Mouse (Mus musculus) cortical plate, adult 2 months (tissue): ENCODE measurements around the gene Scn1b. TPM values are rescaled to one million over a fixed set of nuclear protein-coding genes. Genes with fewer than 3 reads are reported as not detected.

Source experiments
- H3K27ac ChIP-seq: fragments of 200-500 bp; 2 replicates; pipeline ENCODE4 v1.5.1; 2012; ENCODE audit warnings: low read length, control low read depth, inconsistent platforms; ENCODE audit not compliant: insufficient read depth
- H3K4me1 ChIP-seq: fragments of 200-500 bp; 2 replicates; pipeline ENCODE4 v1.6.1; 2011; ENCODE audit warnings: low read length; ENCODE audit not compliant: control insufficient read depth, insufficient read depth
- H3K4me3 ChIP-seq: fragments of 200-500 bp; 2 replicates; pipeline ENCODE4 v1.5.1; 2011; ENCODE audit warnings: mild to moderate bottlenecking, low read length, control low read depth; ENCODE audit not compliant: insufficient read depth
- CTCF ChIP-seq: fragments of 200-500 bp; IDR thresholded peaks from 2 replicates; pipeline ENCODE4 v1.5.1; 2011; ENCODE audit warnings: mild to moderate bottlenecking, control low read depth, low read length; ENCODE audit not compliant: insufficient read depth; ENCODE audit errors: extremely low read depth
- POLR2A ChIP-seq: fragments of 200-500 bp; IDR thresholded peaks from 2 replicates; pipeline ENCODE4 v1.6.1; 2011; ENCODE audit warnings: mild to moderate bottlenecking, low read length, control low read depth; ENCODE audit not compliant: insufficient read depth; ENCODE audit errors: extremely low read depth
- polyA plus RNA-seq: library from polyadenylated mRNA; depleted of rRNA; stranded (reverse); fragments of >200 nt; gene quantifications from 2 replicates; pipeline ENCODE4 v1.2.3, GENCODE M21; 2012

The Scn1b gene
- polyA plus RNA-seq, 1 experiment = 1,195 TPM

DNA sequence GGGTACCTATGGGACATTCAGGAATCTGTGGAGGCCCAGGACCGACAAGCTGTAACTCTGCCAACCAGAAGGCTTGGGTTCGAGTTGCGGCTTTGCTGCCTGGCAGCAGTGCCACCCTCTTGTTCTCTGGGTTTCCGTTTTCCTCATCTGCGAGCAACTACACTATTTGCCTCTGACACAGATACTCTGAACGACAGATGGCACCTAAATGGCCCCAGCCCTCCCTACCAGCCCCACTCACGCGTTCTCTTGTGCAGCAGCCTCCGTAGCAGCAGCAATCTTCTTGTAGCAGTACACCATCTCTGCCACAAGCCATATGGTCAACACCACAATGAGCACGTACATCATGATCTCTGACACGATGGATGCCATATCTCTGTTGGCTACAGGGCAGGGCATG lies 9.3 kb downstream of the Scn1b start:
- no peak for TF ChIP-seq CTCF
- no peak for TF ChIP-seq POLR2A
- Histone ChIP-seq H3K4me1 (peaks cover 4% of the 10 kb centered on the region), H3K27ac (no peak overlapping the region), H3K4me3 (no peak overlapping the region)

DNA sequence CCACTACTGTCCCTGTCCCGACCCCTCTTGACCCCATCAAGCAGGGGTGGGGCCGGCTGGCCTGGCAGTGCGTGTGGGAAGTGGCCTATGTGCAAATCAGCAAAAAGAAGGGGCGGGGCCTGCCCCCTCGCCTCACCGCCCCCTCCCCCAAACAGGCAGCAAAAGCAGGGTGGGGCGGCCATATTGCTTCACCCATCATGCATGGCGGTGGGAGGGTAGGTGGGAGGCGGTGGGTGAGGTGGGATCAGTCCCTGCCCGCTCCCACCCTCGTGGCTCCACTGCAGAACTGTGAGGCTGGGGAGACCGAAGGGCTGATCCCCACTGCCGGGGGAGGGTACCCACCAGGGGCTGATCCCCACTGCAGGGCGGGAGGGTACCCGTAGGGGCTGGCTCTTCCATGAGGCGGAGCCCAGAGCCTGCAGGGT lies 10.1 kb downstream of the Scn1b start:
- H3K27ac ChIP-seq = no peak overlapping the region
- no peak for TF ChIP-seq CTCF
- TF ChIP-seq POLR2A = no peak
- no peak overlapping the region for H3K4me3 ChIP-seq
- peaks cover 4% of the 10 kb centered on the region for H3K4me1 ChIP-seq

DNA sequence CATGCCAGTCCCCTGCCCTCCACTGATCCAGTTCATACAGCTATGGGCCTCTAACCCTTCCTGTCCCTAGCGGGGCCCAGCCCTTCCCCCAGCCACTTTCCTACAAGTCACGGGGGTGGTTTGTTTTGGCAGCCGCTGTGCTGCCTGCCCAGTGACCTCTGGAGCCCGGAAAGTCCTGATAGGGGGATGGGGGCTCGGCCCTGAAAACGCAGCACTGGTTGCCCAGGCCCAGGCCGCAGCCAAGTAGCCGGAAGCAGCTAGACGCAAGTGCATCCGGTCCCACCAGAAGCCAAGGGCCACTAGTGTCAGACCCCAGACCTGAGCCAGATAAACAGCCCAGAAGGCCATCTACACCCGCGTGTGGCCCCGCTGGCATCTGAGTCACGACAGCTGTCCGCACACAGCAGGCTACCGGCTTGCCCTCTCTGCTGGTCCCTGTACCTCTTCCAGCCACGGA lies 11.2 kb downstream of the Scn1b start:
- Histone ChIP-seq H3K27ac (no peak overlapping the region), H3K4me1 (peaks cover 4% of the 10 kb centered on the region), H3K4me3 (no peak overlapping the region)
- TF ChIP-seq CTCF (no peak), POLR2A (no peak)

DNA sequence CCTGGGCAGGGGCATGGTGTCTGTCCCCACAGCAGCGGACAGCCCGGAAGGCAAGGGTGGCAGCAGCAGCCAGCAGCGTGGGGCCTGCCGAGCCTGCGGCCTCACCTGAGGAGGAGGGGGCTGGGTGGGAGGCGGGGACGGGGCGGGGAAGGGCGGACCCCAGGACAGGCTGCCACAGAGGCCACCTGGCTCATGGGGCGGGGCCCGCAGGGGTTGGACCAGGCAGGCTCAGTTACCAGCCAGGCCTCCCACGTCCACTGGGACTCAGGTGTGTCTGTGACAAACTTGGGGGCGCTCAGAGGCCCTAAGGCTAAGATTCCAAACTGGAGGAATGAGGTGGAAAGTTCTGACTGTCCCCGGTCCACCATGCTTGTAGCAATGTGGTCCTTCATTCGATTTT lies 11.6 kb downstream of the Scn1b start, which contains the start of gene Hpn:
Gene Hpn, minus strand, starts transcription at position 109 of the 400 bp plus-strand sequence.
- no peak for TF ChIP-seq POLR2A
- TF ChIP-seq CTCF = no peak

DNA sequence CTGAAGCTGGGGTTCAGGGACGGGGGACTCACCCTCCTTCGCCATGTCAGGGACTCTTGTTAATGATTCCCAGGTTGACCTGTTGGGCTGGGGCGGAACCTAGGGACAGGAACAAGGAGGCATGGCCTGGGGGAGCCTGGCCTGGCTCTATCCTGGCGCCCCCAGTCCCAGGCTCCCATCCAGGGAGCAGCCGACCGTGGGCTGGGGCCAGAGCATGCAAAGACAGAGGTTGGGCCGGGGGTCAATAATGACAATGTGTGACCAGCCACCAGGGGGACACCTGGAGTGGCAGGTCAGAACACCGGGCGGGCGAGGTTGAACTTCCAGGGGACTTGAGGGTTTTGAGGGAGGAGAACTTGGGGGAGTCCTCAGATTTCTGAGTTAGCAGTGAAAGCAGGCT lies 12.2 kb downstream of the Scn1b start:
- Histone ChIP-seq H3K27ac (no peak overlapping the region), H3K4me1 (peaks cover 4% of the 10 kb centered on the region), H3K4me3 (no peak overlapping the region)
- TF ChIP-seq POLR2A (no peak), CTCF (no peak)

More for the DNA sequence above, 11.6 kb downstream of the Scn1b start, which contains the start of gene Hpn:
- Histone ChIP-seq H3K27ac (no peak within 1 kb of the TSS), H3K4me3 (no peak within 1 kb of the TSS), H3K4me1 (peaks cover 4% of the 10 kb centered on the region)

DNA sequence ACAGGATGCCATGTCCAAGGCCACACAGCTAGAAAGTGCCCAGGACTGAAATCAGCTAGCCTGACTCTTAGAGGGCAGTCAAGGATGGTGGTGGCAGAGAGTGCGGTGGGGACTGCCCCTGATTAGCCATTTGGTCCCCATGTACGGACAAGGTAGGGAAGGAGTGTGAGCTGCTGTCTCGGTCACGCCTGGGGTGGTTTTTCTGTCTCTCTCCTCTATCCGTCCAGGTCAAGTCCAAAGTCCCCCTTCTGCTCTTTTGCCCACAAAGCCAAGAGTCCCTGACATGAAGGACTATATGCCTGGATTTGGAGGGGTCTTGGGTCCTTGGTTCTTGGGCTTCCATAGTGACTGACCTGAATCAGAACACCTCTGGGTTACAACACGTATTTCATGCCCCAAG lies 13.0 kb downstream of the Scn1b start:
- H3K4me3 ChIP-seq = no peak overlapping the region
- no peak overlapping the region for H3K27ac ChIP-seq
- peaks cover 4% of the 10 kb centered on the region for H3K4me1 ChIP-seq
- TF ChIP-seq POLR2A (no peak), CTCF (no peak)

DNA sequence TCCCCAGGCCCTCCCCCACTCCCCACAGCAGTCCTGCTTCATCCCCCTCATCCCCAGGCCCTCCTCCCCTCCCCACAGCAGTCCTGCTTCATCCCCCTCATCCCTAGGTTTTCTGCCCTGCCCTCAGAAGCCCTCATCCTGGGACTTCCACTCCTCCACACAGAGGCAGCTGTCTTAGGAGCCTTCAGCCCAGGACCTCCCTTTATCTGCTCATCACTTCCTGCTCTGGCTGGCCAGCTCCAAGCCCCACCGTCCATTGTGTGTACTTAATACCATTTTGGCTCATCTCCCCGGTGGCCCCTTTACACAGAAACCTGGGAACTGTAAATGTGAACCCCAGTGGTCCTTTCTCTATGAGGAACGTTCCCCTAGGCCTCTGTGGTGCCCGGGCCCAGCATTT lies 14.8 kb downstream of the Scn1b start:
- TF ChIP-seq POLR2A = no peak
- TF ChIP-seq CTCF = no peak
- H3K27ac ChIP-seq = no peak overlapping the region
- no peak overlapping the region for H3K4me3 ChIP-seq
- H3K4me1 ChIP-seq = no peaks in the 10 kb centered on the region

DNA sequence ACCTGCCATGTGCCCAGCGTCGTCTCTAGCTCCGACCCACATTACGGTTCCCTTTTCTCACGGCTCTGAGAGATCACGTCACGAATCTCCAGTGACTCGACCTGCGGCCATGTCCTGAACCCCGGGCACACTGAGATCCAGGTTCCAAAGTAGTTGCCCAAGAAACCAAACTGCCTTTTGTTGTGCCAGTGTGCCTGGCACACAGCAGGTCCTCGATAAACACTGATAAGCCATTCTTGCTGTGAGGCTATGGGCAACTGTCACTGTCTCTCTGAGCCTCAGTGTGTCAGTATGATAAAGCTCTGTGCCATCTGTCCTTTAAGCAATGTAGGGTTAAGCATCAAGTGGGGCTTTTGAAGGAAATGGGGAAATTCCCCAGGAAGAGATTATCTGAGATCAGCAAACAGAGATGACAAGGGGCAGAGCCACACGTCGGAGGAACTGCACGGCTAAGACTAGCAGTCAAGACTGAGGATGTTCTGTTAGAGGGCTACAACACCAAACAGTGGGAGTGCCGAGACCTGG lies 15.9 kb downstream of the Scn1b start:
- no peaks in the 10 kb centered on the region for H3K4me1 ChIP-seq
- no peak overlapping the region for H3K27ac ChIP-seq
- H3K4me3 ChIP-seq = no peak overlapping the region
- TF ChIP-seq POLR2A (no peak), CTCF (no peak)

DNA sequence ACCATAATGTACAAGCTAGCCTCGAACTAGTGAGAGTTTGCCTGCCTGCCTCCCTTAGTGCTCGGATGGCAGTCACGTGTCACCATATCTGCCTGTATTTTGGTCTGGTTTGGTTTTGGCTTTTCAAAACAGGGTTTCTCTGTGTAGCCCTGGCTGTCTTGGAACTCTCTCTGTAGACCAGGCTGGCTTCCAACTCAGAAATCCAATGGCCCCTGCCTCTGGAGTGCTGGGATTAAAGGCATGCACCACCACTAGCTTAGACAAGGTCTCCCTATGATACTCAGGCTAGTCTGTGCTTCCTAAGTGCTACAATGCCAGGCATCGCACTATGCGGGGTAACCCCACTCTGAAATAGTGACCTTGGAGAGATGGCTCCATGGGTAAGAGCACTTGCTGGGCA lies 17.0 kb downstream of the Scn1b start:
- Histone ChIP-seq H3K4me3 (no peak overlapping the region), H3K4me1 (0 out of 2 replicates have a peak, but pooled peaks cover 2% of the 10 kb centered on the region), H3K27ac (no peak overlapping the region)
- TF ChIP-seq CTCF (no peak), POLR2A (no peak)

DNA sequence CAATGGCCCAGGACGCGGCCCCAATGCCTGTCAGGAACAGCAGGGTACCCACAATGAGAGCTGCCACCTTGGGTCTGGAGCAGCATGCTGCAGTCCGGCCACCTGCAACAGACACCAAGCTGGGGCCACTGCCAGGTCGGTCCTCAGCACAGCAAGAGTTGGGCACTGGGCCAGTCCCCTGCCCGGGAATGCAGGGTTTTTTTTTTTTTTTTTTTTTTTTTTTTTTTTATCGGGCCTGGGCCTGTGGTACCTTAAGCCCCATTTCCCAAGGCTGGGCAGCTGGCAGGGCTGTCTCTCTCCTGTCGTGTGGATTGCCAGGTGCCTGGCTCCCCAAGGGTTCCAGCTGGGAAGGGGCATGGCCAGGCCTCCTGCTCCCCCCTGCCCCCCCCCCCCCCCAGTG lies 17.7 kb downstream of the Scn1b start:
- 0 out of 2 replicates have a peak, but pooled peaks cover 2% of the 10 kb centered on the region for H3K4me1 ChIP-seq
- H3K27ac ChIP-seq = no peak overlapping the region
- no peak overlapping the region for H3K4me3 ChIP-seq
- TF ChIP-seq CTCF = no peak
- TF ChIP-seq POLR2A = no peak
